Mouse (Mus musculus) right cerebral cortex, adult 18-20 months (tissue): ENCODE measurements around the gene Osbpl10.
"Not testable (repeated sequence)": the region's sequence is repeated elsewhere in the genome, so short reads cannot be mapped to it uniquely, and the experiment has no call there.

Experiments used
- DNase-seq: peaks from one replicate; pipeline ENCODE4 v3.0.0; 2022; ENCODE audit warnings: mixed read lengths

The Osbpl10 gene

GRCm38 (mm10) chr9:114985741-114986140, 7.4 kb downstream of the Osbpl10 start:
- no peak for DNase-seq

GRCm38 (mm10) chr9:114986361-114986760, 8.0 kb downstream of the Osbpl10 start:
- DNase-seq = no peak

GRCm38 (mm10) chr9:114988029-114988428, 9.7 kb downstream of the Osbpl10 start:
- no peak for DNase-seq

- peak; percentile 31 for DNase-seq
Measured at GRCm38 (mm10) chr9:114988610-114989327, 10.4 kb downstream of the Osbpl10 start.

DNA sequence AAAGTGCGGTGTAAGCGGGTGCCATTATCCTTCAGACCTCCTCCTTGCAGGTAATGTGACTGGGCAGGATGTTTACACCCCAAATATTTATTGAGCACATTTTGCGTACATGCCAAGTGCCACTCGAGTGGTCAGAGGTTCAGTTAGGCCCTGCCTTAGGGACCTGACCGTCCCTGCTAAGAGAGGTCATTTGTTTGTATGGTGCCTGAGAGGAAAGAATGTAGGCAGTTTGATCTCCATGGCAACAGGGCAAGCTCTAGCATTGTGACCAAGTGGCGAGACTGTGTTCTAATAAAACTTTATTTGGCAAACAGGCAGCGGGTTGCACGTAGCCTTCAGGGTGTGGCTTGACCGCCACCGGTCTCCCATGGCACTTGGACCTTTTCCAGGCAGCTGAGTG, 12.1 kb downstream of the Osbpl10 start:
- DNase-seq = no peak

- no peak for DNase-seq
Measured at GRCm38 (mm10) chr9:114992528-114992927, 14.2 kb downstream of the Osbpl10 start.

DNA sequence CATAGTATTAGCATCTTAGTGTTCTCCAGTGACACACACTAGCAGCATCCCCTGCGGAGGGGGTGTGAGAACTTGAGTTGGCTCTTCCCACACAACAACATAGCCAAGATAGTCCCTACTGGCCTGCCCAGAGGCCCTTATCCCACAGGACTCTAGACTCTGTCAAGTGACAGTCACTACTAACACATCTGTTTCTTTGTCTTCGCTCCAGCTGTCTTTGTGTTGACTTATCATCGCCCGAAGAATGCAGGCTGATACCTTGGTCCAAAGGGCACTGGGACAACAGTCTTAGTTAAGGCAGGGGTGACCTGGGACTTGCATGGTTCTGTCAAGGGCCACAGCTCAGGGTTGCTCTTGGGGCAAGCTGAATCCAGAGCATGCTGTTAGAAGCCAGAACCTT, 16.9 kb downstream of the Osbpl10 start:
- DNase-seq = no peak

DNA sequence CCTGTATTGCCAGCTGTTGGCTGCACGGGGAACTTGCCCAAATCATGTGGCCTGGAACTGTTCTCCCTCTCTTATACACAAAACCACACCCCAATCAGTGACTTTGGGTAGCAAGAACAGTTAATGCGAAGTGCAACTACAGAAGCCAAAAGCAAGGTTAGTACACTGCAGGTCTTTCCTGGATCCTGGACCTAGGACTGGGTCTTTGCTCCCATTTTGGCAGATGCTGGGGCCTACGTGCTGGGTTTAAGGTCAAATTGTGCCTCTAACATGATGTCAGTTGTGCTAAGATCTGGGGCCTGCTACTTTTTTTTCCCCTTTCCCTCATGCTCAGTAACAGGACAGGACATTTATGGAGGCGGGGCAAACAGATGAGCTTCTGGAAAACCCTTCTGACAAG, 17.3 kb downstream of the Osbpl10 start:
- no peak for DNase-seq

DNA sequence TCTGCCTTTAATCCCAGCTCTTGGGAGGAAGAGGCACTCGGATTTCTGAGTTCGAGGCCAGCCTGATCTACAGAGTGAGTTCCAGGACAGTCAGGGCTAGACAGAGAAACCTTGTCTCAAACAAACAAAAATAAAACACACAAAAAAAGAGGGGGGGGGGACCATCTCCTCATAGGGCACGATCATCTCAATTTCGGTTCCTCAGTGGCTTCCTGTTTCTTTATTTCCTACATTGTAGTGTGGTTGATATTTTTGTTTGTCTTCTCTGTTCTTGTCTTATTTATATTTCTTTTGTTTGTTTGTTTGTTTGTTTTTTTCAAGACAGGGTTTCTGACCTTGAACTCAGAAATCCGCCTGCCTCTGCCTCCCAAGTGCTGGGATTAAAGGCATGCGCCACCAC, 18.1 kb downstream of the Osbpl10 start:
- no peak for DNase-seq

DNA sequence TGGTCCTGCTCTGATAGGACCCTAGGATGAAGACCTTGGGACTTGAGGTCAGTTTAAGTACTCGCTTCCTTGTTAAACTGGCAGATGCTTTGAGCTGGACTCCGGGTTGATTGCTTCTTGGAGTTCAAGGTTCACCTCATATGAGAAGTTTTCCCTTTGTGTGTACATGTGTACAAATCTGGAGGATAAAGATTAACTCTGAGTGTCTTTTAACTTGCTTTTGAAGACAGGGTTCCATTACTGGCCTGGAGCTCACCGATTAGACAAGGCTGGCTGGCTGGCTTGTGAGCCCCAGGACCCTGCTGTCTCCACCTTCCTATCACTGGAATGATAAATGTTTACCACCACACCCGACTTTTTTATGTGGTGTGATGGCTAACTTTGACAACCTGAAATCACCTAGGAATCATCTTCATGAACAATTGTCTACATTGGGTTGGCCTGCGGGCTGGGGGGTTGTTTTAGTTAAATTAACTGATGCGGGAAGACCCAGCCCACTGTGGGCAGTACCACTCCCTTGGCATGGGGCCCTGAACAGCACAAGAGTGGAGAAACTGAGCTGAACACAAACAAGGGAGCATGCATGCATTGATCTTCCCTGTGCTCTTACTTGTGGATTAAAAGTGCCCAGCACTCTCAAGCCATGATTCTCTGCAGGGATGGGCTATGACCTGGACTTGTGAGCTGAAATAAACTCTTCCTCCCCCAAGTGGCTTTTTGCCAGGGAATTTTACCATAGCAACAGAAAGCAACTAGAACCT, 20.8 kb downstream of the Osbpl10 start:
- no peak for DNase-seq

DNA sequence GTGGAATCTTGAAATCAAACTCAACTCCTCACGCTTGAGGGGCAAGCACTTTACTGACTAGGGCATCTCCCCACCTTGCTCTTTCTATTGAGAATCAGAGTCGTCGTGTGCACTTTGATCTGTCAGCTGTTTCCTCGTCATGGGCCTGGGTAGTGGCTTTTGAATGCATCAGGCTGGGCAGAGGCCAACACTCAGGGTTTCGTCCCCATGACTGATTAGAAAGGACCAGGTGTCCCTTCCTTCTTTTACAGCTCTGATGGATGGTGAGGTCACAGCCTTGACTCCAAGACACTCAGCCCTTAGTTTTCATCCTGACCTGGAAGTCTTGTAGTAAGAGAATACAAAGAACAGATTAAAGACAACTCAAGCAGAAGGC, 21.4 kb downstream of the Osbpl10 start:
- no peak for DNase-seq

GRCm38 (mm10) chr9:115005446-115005845, 27.1 kb downstream of the Osbpl10 start:
- no peak for DNase-seq

GRCm38 (mm10) chr9:115007776-115008175, 29.4 kb downstream of the Osbpl10 start:
- no peak for DNase-seq

GRCm38 (mm10) chr9:115008194-115008593, 29.8 kb downstream of the Osbpl10 start:
- peak; percentile 71 for DNase-seq

DNA sequence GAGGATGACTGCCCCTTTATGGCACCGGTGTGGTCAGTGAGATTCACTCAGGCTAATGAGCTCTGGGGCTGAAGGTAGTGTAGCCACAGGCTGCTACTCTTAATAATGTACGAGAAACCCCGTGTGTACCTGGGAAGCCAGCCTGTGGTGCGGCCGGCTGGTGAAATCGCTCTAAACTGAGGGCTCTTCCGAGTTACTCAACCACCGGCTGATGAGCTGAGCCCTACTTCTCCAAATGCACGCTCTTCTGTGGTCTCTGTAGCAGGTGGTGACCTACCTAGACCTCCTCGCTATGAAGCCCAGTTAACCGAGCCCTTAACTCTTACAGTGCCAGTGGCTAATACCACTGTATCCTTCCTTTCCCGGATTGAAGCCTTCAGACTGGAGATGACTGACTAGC, 34.0 kb downstream of the Osbpl10 start:
- DNase-seq = no peak

GRCm38 (mm10) chr9:115020141-115020540, 41.8 kb downstream of the Osbpl10 start:
- DNase-seq = no peak

- DNase-seq = no peak
Measured at GRCm38 (mm10) chr9:115021419-115021818, 43.0 kb downstream of the Osbpl10 start.

GRCm38 (mm10) chr9:115023137-115023536, 44.8 kb downstream of the Osbpl10 start:
- no peak for DNase-seq

- peak; percentile 73 for DNase-seq
Measured at GRCm38 (mm10) chr9:115023708-115024383, 45.5 kb downstream of the Osbpl10 start.

- DNase-seq = no peak
Measured at GRCm38 (mm10) chr9:115029307-115029706, 50.9 kb downstream of the Osbpl10 start.

DNA sequence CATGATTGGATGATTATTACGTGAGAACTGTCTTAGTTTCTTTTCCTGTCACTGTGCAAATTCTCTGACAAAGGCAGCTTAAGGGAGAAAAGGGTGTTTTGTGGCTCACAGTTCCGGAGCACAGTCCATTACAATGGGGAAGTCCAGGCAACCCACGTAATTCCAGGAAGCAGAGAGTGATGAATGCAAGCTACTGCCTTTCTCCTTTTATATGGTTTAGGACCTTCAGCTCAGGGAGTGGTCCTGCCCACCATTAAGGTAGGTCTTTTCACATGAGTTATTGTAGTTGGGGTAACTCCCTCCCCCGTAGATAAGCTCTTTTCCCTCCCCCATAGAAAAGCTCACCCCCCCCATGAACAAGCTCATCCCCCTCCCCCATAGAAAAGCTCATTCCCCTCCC, 52.2 kb downstream of the Osbpl10 start:
- DNase-seq = no peak

DNA sequence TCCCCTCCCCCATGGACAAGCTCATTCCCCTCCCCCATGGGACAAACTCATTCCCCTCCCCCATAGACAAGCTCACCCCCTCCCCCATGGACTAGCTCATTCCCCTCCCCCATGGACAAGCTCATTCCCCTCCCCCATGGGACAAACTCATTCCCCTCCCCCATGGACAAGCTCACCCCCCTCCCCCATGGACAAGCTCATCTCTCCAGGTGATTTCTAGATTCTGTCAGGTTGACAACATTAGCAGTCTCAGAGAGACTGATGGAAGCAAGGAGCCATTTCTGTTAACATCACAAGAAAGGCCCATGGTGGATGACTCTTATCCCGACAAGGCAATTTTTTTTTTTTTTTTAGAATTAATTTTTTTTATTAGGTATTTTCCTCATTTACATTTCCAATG, 52.7 kb downstream of the Osbpl10 start:
- DNase-seq = not testable (repeated sequence)

DNA sequence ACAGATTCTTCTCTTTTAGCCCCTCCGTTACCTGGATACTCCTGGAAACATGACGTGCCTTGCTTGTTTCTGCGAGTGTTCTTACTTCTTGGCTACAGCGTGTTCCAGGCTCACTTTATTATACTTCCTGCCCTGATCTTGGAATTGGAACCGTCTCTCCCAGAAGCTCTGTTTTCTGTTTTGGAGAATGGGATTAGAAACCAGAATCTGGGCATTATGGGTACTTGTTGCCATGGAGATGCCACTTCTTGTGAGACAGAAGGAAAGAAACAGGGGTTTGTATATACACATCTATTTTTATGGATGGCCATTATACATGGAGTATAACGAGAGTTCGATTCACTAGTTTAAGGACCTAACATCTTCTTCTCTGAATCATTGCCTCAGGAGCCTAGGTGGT, 54.4 kb downstream of the Osbpl10 start:
- no peak for DNase-seq

DNA sequence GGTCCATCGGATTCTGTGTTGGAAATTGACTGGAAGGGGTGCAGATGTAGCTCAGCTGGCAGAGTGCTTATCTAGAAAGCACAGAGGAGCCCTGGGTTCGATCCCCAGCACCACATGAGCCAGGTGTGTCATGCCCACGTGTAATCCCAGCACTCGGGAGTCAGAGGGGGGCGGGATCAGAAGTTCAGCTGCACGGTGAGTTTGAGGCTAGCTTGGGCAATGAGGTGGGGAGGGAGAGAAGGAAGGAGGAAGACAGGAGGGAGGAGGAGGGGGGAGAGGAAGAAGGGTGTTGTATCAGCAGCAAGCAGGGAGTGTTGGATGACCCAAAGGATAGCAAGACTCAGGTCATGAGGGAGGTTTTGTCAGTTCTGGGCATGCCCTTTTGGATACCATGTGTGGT, 55.9 kb downstream of the Osbpl10 start:
- DNase-seq = no peak
